Mouse (Mus musculus) adrenal gland, adult 2 months (tissue): Measurements from ENCODE around the gene Olfr1082. TPM values are rescaled to one million over a fixed set of nuclear protein-coding genes. Genes with fewer than 3 reads are reported as not detected.
"Not testable (repeated sequence)": the region's sequence is repeated elsewhere in the genome, so short reads cannot be mapped to it uniquely, and the experiment has no call there.

ENCODE experiments used
- DNase-seq: peaks from one replicate; pipeline ENCODE4 v3.0.0; 2021
- long read RNA-seq: library from polyadenylated mRNA; stranded (forward); transcript quantifications from one replicate; pipeline ENCODE4 v2.0.0, GENCODE M21; 2021
- polyA plus RNA-seq: library from polyadenylated mRNA; depleted of rRNA; stranded (reverse); fragments of >200 nt; gene quantifications from 2 replicates; pipeline ENCODE4 v1.2.3, GENCODE M21; 2012; rRNA removed
- total RNA-seq, 2 experiments: library from RNA; stranded (reverse); gene quantifications; 2 replicates each; pipeline ENCODE4 v1.2.3; 2021

Olfr1082 gene
- total RNA-seq (not detected), polyA plus RNA-seq (not detected in 2 replicates)
- long read RNA-seq, result 0 reads

GRCm38 (mm10) chr2:86598866-86599265, at the start of gene Olfr1082:
Olfr1082 (minus strand) TSS chr2:86598966.
- DNase-seq, result not testable (repeated sequence)

- not testable (repeated sequence) for DNase-seq
Measured at GRCm38 (mm10) chr2:86639625-86640024, 40.9 kb upstream of the Olfr1082 start, which contains the start of gene Olfr1084. Olfr1084 (minus strand) TSS chr2:86639725.

GRCm38 (mm10) chr2:86558135-86558534, 40.6 kb downstream of the Olfr1082 start, which contains the start of gene Olfr1080:
Olfr1080 (minus strand) TSS chr2:86558235.
- DNase-seq, result not testable (repeated sequence)

Other genes with a start within 250 kb of the Olfr1082 start
- not detected for gene Olfr1055, start 248.7 kb downstream of the Olfr1082 start, total RNA-seq
- gene Olfr1055, start 248.7 kb downstream of the Olfr1082 start, polyA plus RNA-seq, result not detected in 2 replicates
- not detected for gene Olfr1056, start 236.5 kb downstream of the Olfr1082 start, total RNA-seq
- not detected in 2 replicates for gene Olfr1056, start 236.5 kb downstream of the Olfr1082 start, polyA plus RNA-seq
- gene Olfr1057, start 220.6 kb downstream of the Olfr1082 start, total RNA-seq, result not detected
- gene Olfr1057, start 220.6 kb downstream of the Olfr1082 start, polyA plus RNA-seq, result not detected in 2 replicates
- not detected for gene Olfr1058, start 210.4 kb downstream of the Olfr1082 start, total RNA-seq
- not detected in 2 replicates for gene Olfr1058, start 210.4 kb downstream of the Olfr1082 start, polyA plus RNA-seq
- not detected for gene Olfr1061, start 184.9 kb downstream of the Olfr1082 start, total RNA-seq
- not detected in 2 replicates for gene Olfr1061, start 184.9 kb downstream of the Olfr1082 start, polyA plus RNA-seq
- not detected for gene Olfr1062, start 172.2 kb downstream of the Olfr1082 start, total RNA-seq
- not detected in 2 replicates for gene Olfr1062, start 172.2 kb downstream of the Olfr1082 start, polyA plus RNA-seq
- not detected for gene Olfr1065, start 148.4 kb downstream of the Olfr1082 start, total RNA-seq
- not detected in 2 replicates for gene Olfr1065, start 148.4 kb downstream of the Olfr1082 start, polyA plus RNA-seq
- not detected for gene Olfr1066, start 142.7 kb downstream of the Olfr1082 start, total RNA-seq
- gene Olfr1066, start 142.7 kb downstream of the Olfr1082 start, polyA plus RNA-seq, result not detected in 2 replicates
- gene Olfr228, start 111.6 kb downstream of the Olfr1082 start, total RNA-seq, result not detected
- not detected in 2 replicates for gene Olfr228, start 111.6 kb downstream of the Olfr1082 start, polyA plus RNA-seq
- not detected for gene Olfr1076, start 90.5 kb downstream of the Olfr1082 start, total RNA-seq
- gene Olfr1076, start 90.5 kb downstream of the Olfr1082 start, polyA plus RNA-seq, result not detected in 2 replicates
- gene Olfr1079, start 56.5 kb downstream of the Olfr1082 start, total RNA-seq, result not detected
- gene Olfr1079, start 56.5 kb downstream of the Olfr1082 start, polyA plus RNA-seq, result not detected in 2 replicates
- not detected for gene Olfr1080, start 40.7 kb downstream of the Olfr1082 start, total RNA-seq
- gene Olfr1080, start 40.7 kb downstream of the Olfr1082 start, polyA plus RNA-seq, result not detected in 2 replicates
- not detected for gene Olfr1084, start 40.8 kb upstream of the Olfr1082 start, total RNA-seq
- gene Olfr1084, start 40.8 kb upstream of the Olfr1082 start, polyA plus RNA-seq, result not detected in 2 replicates
- not detected for gene Olfr1085, start 63.1 kb upstream of the Olfr1082 start, total RNA-seq
- gene Olfr1085, start 63.1 kb upstream of the Olfr1082 start, polyA plus RNA-seq, result not detected in 2 replicates
- gene Olfr1086, start 81.1 kb upstream of the Olfr1082 start, total RNA-seq, result not detected
- not detected in 2 replicates for gene Olfr1086, start 81.1 kb upstream of the Olfr1082 start, polyA plus RNA-seq
- not detected for gene Olfr1087, start 99.4 kb upstream of the Olfr1082 start, total RNA-seq
- gene Olfr1087, start 99.4 kb upstream of the Olfr1082 start, polyA plus RNA-seq, result not detected in 2 replicates
- not detected for gene Olfr1089, start 134.7 kb upstream of the Olfr1082 start, total RNA-seq
- not detected in 2 replicates for gene Olfr1089, start 134.7 kb upstream of the Olfr1082 start, polyA plus RNA-seq
- not detected for gene Olfr1090, start 160.0 kb upstream of the Olfr1082 start, total RNA-seq
- gene Olfr1090, start 160.0 kb upstream of the Olfr1082 start, polyA plus RNA-seq, result not detected in 2 replicates
- gene Olfr1093, start 183.5 kb upstream of the Olfr1082 start, total RNA-seq, result not detected
- gene Olfr1093, start 183.5 kb upstream of the Olfr1082 start, polyA plus RNA-seq, result not detected in 2 replicates
- gene Olfr141, start 211.1 kb upstream of the Olfr1082 start, total RNA-seq, result not detected
- gene Olfr141, start 211.1 kb upstream of the Olfr1082 start, polyA plus RNA-seq, result not detected in 2 replicates
- gene Olfr1094, start 225.7 kb upstream of the Olfr1082 start, total RNA-seq, result not detected
- not detected in 2 replicates for gene Olfr1094, start 225.7 kb upstream of the Olfr1082 start, polyA plus RNA-seq